Mouse (Mus musculus): ENCODE measurements around the gene Gm28230.

DNA sequence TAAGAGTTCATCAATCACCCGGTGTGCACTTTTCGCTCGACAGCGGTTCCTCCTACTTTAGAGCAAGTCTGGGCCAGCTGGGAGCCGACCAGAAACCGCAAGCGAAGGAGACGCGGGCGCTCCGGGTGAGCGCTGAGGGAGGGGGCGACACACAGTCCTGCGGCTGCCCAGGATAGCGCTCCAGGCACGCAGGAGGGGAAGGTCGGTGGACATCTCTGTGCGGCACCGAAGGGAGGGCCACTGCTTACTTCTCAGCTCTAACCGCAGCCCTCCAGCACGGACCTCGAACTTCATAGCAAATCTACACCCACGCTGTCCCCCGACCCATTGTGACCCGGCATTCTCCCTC lies 26.6 kb downstream of the Gm28230 start:
- TF ChIP-seq GATA1 (IDR thresholded peaks at IDR 0.05; ENCODE audit: low read length), result no peak
- TF ChIP-seq TAL1 (IDR thresholded peaks at IDR 0.05; ENCODE audit: low read length), result no peak
